Mouse (Mus musculus): ENCODE measurements around the gene Oip5.
A peak's percentile ranks its signal among the peaks of the same experiment; 100 is the strongest.
"Not testable (repeated sequence)": the region's sequence is repeated elsewhere in the genome, so short reads cannot be mapped to it uniquely, and the experiment has no call there.

Gene Oip5

GRCm38 (mm10) chr2:119618199-119618982 is at the start of gene Oip5, which contains the start of gene Nusap1:
TSS of gene Oip5 (minus strand) at chr2:119618469.
TSS of gene Nusap1 (plus strand) at chr2:119618298.
- peak; percentile 90 to 93 for DNase-seq (ENCODE audit: low spot score in 2 of 2)

GRCm38 (mm10) chr2:119665744-119666143 is 47.5 kb upstream of the Oip5 start:
- not testable (repeated sequence) for DNase-seq (ENCODE audit: low spot score in 2 of 2)

- DNase-seq (ENCODE audit: low spot score in 2 of 2) = peak; percentile 53 to 76
These were observed 44.2 kb upstream of the Oip5 start, which contains the start of gene Ndufaf1 for GRCm38 (mm10) chr2:119662220-119663182. TSS of gene Ndufaf1 (minus strand) at chr2:119662827.

GRCm38 (mm10) chr2:119644254-119644653 is 26.0 kb upstream of the Oip5 start:
- DNase-seq (ENCODE audit: low spot score in 2 of 2) = no peak

GRCm38 (mm10) chr2:119641214-119641912 is 23.1 kb upstream of the Oip5 start:
- no peak for DNase-seq (ENCODE audit: low spot score in 2 of 2)

GRCm38 (mm10) chr2:119636781-119637180 is 18.5 kb upstream of the Oip5 start:
- no peak for DNase-seq (ENCODE audit: low spot score in 2 of 2)

- DNase-seq (ENCODE audit: low spot score in 2 of 2) = no peak
These were observed 3.0 kb upstream of the Oip5 start for GRCm38 (mm10) chr2:119621302-119621701.

GRCm38 (mm10) chr2:119619002-119619401 is 733 bp upstream of the Oip5 start:
- DNase-seq (ENCODE audit: low spot score in 2 of 2) = not testable (repeated sequence)

GRCm38 (mm10) chr2:119617841-119618198 is 449 bp downstream of the Oip5 start:
- no peak for DNase-seq (ENCODE audit: low spot score in 2 of 2)

- DNase-seq (ENCODE audit: low spot score in 2 of 2) = no peak
These were observed 11.2 kb downstream of the Oip5 start for GRCm38 (mm10) chr2:119607023-119607422.

- no peak for DNase-seq (ENCODE audit: low spot score in 2 of 2)
These were observed 12.8 kb downstream of the Oip5 start for GRCm38 (mm10) chr2:119605361-119605973.

- no peak for DNase-seq (ENCODE audit: low spot score in 2 of 2)
These were observed 14.4 kb downstream of the Oip5 start for GRCm38 (mm10) chr2:119603909-119604308.

GRCm38 (mm10) chr2:119602488-119602887 is 15.8 kb downstream of the Oip5 start:
- no peak for DNase-seq (ENCODE audit: low spot score in 2 of 2)

GRCm38 (mm10) chr2:119601575-119601974 is 16.7 kb downstream of the Oip5 start:
- DNase-seq (ENCODE audit: low spot score in 2 of 2) = not testable (repeated sequence)

- DNase-seq (ENCODE audit: low spot score in 2 of 2) = no peak
These were observed 17.2 kb downstream of the Oip5 start for GRCm38 (mm10) chr2:119601027-119601426.

GRCm38 (mm10) chr2:119596781-119597330 is 21.4 kb downstream of the Oip5 start:
- DNase-seq (ENCODE audit: low spot score in 2 of 2) = no peak

- DNase-seq (ENCODE audit: low spot score in 2 of 2) = no peak
These were observed 23.0 kb downstream of the Oip5 start for GRCm38 (mm10) chr2:119595308-119595707.

GRCm38 (mm10) chr2:119594113-119594981 is 23.9 kb downstream of the Oip5 start:
- DNase-seq (ENCODE audit: low spot score in 2 of 2) = peak; percentile 88 to 96

GRCm38 (mm10) chr2:119593765-119594112 is 24.5 kb downstream of the Oip5 start:
- DNase-seq (ENCODE audit: low spot score in 2 of 2) = no peak

- DNase-seq (ENCODE audit: low spot score in 2 of 2) = no peak
These were observed 27.0 kb downstream of the Oip5 start for GRCm38 (mm10) chr2:119591247-119591646.

Data from frontal cortex, postnatal 10 days (tissue).